Mouse (Mus musculus) splenic B cell, adult 2 months (primary cell): ENCODE data around the gene Cmbl.
A peak's percentile ranks its signal among the peaks of the same experiment; 100 is the strongest.

ENCODE experiments used
- DNase-seq: peaks from one replicate; pipeline ENCODE4 v3.0.0-alpha.2; 2011; ENCODE audit warnings: low read depth, low spot score
- H3K27me3 ChIP-seq: 2 replicates; pipeline ENCODE4 v1.6.1; 2012; ENCODE audit warnings: mild to moderate bottlenecking, low read length, moderate library complexity, mixed read lengths; ENCODE audit not compliant: control insufficient read depth, poor library complexity, insufficient read depth, severe bottlenecking
- H3K36me3 ChIP-seq: 2 replicates; pipeline ENCODE4 v1.6.1; 2012; ENCODE audit warnings: mild to moderate bottlenecking, low read length, moderate library complexity, mixed read lengths; ENCODE audit not compliant: control insufficient read depth, poor library complexity, insufficient read depth, severe bottlenecking

The Cmbl gene

DNA sequence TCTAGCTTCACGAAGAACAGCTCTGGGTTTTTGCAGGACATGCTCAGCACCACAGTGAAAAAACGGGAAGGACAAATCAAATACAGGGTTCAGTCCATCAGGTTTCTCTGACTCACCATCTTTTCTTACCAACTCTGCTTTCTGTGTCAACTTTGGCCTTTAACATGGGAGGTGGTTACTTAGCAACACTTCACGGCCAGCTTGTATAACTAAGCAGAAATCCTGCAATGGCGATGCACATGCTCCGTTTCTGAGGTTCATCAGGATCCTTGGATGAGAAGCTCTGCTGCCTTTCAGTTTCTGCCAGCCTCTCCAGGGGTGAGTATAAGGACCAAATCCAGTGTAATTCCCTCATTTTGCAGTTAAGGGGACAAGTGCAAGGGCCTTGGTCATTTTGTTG is at the start of gene Cmbl:
TSS of gene Cmbl (plus strand) at position 206 of the 400 bp plus-strand sequence.
- H3K27me3 ChIP-seq, result no peaks in the 10 kb centered on the region
- H3K36me3 ChIP-seq, result no peaks in the 10 kb centered on the region
- no peak for DNase-seq

DNA sequence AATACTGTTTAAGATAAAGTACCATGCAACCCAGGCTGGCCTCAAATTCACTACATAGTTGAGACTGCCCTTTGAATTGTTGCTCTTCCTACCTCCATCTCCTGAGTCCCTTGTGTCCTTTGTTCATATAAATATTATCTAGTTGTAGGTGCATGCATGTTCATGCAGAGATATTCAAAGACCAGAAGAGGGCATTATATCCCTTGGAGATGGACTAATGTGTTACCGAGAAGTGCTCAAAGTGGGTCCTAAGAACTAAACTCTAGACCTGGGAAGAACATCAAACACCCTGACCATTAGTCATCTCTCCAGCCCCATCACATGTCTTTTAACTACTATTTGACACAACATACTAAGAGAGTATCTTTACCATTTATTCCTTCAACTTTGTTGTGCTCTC is 48.0 kb upstream of the Cmbl start:
- peak; percentile 50 for DNase-seq
- no peaks in the 10 kb centered on the region for H3K36me3 ChIP-seq
- no peaks in the 10 kb centered on the region for H3K27me3 ChIP-seq

DNA sequence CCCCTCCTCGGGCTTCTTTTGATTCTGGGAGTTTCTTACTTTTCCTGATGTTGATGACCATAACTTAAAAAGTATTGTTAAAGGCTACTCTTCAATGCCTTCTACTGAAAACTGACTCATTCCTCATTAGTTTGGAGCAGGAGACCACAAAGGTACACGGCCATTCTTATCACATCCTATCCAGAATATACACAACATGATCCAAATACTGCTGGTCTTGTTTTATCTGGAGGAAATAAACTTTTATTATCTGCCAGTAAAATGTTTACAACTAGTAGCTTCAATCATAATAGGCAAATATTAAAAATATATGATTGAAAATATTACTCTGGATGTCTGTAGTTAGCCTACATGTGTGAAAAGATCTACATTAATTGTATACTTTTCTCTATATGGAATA is 46.8 kb upstream of the Cmbl start:
- Histone ChIP-seq H3K27me3 (no peaks in the 10 kb centered on the region), H3K36me3 (no peaks in the 10 kb centered on the region)
- DNase-seq, result no peak

DNA sequence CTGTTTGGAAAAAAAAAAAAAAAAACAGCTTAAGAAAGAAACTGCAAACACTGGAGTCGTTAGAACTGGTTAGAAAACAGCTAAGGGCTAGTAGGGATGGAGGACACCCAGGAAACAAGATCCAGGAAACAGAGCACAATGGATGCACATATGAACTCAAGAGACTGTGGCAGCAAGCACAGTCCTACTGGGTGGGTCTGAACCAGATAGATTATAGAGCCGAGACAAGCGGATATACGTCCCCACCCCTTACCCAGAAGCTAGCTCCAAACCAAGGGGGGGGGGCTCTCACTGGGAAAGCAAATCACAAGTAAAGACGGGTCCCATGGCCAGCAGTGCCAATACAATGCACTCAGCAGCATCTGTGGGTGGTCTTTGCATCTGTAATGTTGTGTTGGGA is 46.2 kb upstream of the Cmbl start:
- Histone ChIP-seq H3K27me3 (no peaks in the 10 kb centered on the region), H3K36me3 (no peaks in the 10 kb centered on the region)
- DNase-seq, result no peak

- no peaks in the 10 kb centered on the region for H3K27me3 ChIP-seq
- DNase-seq, result no peak
- H3K36me3 ChIP-seq, result no peaks in the 10 kb centered on the region
Measured at GRCm38 (mm10) chr15:31526463-31526862, 38.7 kb upstream of the Cmbl start.

DNA sequence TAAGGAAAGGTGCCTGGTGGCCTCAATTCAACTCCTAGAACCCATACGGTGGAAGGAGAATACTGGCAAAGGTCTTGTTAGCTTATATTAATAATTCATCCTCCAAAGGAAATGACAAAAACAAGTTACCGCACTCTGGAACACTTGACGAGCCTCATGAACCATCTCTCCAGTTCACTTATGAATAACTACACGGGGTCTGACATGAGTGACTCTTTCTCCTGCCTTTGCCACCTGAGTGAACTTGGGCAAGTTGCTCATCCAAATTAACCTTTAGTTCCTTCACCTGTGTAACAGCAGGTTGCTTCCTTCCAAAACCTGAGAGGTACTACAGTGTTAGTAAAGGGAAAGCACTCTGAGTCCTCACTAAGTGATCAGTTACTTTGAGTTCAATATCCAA is 36.7 kb upstream of the Cmbl start:
- Histone ChIP-seq H3K27me3 (no peaks in the 10 kb centered on the region), H3K36me3 (no peaks in the 10 kb centered on the region)
- no peak for DNase-seq

GRCm38 (mm10) chr15:31529103-31529502 is 36.1 kb upstream of the Cmbl start:
- DNase-seq, result no peak
- H3K27me3 ChIP-seq, result no peaks in the 10 kb centered on the region
- H3K36me3 ChIP-seq, result no peaks in the 10 kb centered on the region

DNA sequence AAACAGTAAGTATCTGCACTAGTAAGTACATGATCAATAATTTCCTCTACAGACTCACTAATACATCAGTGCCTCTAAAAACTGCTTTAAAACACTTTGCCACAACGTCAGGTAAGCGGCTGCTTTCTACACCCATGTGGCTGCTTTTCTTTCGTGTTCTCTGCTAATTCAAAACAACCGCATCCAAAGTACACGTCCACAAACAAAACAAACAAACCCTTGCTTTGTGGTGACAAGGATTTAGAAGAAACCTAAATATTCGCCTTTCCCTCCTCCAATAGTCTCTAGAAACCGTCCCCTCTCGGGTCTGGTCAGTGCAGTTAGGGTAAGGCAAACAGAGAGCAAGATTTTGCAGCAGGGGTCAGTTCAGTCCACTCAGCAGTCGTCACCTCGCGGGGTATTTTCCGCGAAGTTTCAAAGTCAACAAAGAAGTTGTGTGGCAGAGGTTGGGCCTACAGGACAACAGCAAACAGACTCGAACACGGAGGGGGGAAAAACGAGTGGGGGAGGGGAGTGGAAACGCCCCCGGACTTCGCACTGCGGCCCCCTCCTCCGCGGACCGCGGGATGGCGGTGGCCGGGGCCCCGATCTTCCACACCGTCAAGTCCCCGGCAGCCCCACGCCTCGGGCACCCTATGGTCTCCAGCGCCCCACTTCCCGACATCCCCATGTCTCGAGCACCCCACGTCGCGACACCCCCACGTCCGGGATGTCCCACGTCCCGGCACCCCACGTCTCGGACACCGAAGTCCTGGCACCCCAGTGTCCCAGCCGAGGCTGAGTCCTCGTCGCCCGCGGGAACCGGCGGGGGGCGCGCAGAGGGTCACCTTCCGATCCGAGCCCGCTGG is 35.2 kb upstream of the Cmbl start:
- peak; percentile 40 for DNase-seq
- Histone ChIP-seq H3K36me3 (no peaks in the 10 kb centered on the region), H3K27me3 (no peaks in the 10 kb centered on the region)

- DNase-seq, result peak; percentile 92
- no peaks in the 10 kb centered on the region for H3K27me3 ChIP-seq
- no peaks in the 10 kb centered on the region for H3K36me3 ChIP-seq
Measured at GRCm38 (mm10) chr15:31530659-31531445, 34.3 kb upstream of the Cmbl start, which contains the start of gene March6. Gene March6 (minus strand): TSS chr15:31531053.

DNA sequence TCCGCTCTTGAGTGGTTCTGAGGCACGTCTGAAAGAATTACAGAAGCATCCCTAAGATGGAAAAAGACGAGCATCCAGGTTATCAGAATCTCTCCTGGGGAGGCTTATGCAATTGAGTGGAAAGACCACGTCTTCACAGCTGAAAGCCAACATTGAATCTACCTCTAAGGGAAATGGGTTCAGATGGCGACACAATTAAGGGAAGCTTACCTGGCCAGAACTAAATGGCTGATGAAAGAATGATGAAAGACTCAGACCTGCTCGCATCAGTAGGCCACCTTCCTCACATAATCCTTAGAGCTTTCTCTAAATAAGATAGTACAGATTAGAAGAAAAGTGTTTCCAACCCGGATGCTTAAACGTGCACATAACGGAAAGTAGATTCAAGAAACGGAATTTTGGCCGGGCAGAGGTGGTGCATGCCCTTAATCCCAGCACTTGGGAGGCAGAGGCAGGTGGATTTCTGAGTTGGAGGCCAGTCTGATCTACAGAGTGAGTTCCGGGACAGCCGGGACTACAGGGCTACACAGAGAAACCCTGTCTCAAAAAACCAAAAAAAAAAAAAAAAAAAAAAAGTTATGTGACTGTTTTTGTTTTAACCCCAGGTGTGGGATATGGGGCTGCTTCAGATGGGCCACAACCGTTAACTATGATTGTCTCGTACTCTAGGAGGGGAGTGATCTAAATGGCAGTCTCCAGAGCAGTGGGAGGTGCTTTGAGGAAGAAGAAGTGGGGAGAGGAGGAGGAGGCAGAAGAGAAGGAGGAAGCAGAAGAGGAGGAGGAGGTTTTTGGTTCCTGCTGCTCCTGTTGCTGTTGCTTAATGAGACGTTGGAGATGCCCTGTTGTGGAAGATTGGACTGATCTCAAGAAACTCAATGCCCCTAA is 33.5 kb upstream of the Cmbl start:
- no peaks in the 10 kb centered on the region for H3K36me3 ChIP-seq
- no peaks in the 10 kb centered on the region for H3K27me3 ChIP-seq
- DNase-seq, result peak; percentile 47

DNA sequence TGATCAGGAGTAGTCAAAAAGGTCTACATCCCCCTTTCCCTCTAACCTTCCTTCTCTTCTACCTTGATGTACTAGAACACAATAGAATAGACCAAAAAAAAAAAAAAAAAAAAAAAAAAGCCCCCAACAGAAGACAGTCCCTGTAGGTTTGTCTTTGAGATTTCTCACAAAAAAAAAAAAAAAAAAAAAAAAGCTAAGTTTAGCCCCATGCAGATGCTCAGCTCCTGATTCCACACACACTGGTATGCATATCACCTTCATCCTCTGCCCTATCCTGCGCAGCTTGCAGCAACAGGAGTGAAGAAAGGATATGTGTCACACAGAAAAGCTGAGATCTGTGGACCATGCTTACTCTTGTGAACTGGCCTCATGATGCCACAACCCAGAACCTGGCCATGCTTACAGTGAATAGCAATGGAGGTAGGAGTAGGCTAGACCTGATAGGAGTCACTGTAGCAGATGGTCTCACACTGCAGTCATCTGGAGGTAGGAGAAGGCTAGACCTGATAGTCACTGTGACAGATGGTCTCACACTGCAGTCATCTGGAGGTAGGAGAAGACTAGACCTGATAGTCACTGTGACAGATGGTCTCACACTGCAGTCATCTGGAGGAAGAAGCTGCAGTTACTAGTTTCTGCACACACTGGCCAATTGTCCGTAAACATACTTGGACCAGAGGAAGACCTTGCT is 32.7 kb upstream of the Cmbl start:
- no peaks in the 10 kb centered on the region for H3K36me3 ChIP-seq
- no peak for DNase-seq

GRCm38 (mm10) chr15:31533529-31533928 is 31.7 kb upstream of the Cmbl start:
- DNase-seq, result no peak
- H3K36me3 ChIP-seq, result no peaks in the 10 kb centered on the region
- H3K27me3 ChIP-seq, result no peaks in the 10 kb centered on the region

More for the DNA sequence above, 32.7 kb upstream of the Cmbl start:
- no peaks in the 10 kb centered on the region for H3K27me3 ChIP-seq

DNA sequence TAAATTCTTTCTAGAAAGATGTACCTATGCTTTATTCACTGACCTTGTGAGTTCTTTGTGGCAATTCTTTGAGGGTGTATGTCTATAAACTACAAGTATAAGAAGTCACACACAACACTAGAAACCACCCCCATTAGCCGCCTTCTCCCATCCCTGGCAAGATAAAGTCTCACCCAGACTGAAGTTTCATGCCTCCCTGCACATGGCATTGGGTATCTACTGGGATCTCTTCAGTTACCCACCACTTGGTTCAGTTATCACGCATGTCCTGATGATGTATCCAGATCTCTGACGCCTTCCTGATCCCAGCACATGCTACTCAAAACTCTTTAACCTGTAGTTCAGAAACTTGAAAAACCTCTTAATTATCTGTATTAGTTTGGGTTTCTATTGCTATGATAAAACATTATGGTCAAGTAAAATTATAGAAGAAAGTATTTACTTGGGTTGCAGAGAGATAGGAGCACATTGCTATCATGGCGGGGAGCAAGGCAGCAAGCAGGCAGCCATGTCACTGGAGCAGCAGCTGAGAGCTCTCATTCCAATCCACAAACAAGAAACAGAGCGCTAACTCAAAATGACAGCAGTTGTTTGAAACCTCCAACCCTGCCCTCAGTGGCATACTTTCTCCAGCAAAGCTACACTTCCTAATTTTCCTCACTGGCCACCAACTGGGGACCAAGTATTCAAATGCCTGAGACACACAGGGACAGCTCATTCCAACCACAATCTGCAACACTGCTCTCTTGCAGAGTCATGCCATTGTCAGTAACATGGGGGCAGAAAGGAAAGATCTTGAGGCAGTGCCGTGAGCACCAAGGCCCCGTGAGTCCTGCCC is 30.5 kb upstream of the Cmbl start:
- H3K36me3 ChIP-seq, result no peaks in the 10 kb centered on the region
- no peaks in the 10 kb centered on the region for H3K27me3 ChIP-seq
- DNase-seq, result no peak
